Mouse (Mus musculus): ENCODE measurements at regions not wholly inside any gene's neighbourhood (a gene's known extent, or its start where the extent isn't known, plus 50 kb on each side); places are given as distances from the start of the nearest gene placed in this dataset.

GRCm38 (mm10) chr9:80697171-80697570 lies 231.9 kb upstream of the Impg1 start:
- in situ Hi-C loops (cut with MboI, MseI): no loop called here

GRCm38 (mm10) chr9:80688481-80689086 lies 223.3 kb upstream of the Impg1 start:
- in situ Hi-C loops (cut with MboI, MseI): no loop called here

- in situ Hi-C loops (cut with MboI, MseI): no loop called here
Measured at GRCm38 (mm10) chr9:80683030-80683692, 217.9 kb upstream of the Impg1 start.

DNA sequence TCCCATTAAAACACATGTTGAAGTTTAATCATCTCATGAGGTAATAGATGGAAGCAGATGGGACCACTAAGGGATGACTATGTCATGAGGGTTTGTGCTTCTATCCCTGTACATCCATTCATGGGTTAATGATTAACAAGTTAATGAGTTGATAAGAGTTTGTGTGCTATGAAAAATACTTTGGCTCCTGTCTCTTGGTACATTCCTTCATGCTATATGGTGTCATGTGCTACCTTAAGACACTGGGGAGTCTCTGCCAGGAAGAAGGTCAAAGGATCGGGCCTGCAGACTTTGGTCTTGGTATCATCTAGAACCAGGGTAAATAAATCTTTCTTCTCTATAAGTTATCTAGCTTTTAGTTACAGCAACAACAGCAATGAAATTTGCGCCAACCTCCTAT lies 216.4 kb upstream of the Impg1 start:
- in situ Hi-C loops (cut with MboI, MseI): no loop called here

- in situ Hi-C loops (cut with MboI, MseI): no loop called here
Measured at GRCm38 (mm10) chr9:80671483-80671882, 206.2 kb upstream of the Impg1 start.

DNA sequence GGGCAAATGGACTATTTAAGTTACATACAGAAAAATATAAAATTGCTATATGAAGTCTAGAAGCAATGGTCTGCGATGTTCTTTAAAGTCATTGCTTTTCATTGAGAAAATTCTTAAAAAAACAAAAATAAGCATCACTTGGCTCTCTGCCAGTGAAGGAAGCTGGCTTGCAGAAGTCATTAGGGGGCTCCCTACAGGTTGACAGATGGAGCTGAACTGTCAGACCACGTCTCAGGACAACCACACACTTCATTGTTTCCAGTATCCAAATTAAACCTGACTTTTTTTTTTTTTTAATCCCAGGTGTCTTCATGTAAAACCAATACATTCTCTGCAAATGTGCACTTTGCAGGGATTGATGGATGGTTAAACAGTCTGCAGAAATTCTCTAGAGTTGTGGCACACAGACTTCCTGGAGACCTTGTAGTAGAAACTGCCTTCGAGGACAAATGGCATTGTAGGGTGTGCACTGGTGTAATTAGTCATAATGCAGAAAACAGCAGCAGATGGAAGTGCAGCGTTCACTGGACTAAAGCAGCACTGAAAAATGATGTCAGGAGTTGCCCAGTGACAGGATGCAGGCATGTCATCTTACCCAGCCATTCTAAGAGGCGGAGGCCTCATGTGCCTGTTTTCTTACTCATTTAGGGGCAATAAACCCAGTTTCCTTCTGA lies 203.4 kb upstream of the Impg1 start:
- in situ Hi-C loops (cut with MboI, MseI): no loop called here

GRCm38 (mm10) chr9:80658755-80659154 lies 193.5 kb upstream of the Impg1 start:
- in situ Hi-C loops (cut with MboI, MseI): no loop called here

DNA sequence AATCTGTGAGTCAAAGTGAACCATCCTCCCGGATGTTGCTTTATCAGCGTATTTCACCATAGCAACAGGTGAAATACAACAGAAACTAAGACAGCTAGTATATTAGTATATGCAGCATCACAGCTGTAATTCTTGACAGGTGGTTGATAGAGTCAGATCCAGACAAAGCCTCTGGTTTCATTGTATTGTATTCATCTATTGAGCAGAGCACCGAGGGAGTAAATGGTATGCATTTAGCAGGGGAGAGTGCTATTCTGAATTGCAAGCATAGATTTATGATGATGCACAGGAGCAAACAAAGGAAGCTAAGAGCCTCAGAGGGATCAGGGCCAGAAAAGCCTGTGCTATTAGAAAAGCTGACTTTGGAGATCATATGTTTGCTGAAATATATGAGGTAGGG lies 149.8 kb upstream of the Impg1 start:
- in situ Hi-C loops (cut with MboI, MseI): no loop called here

- in situ Hi-C loops (cut with MboI, MseI): no loop called here
Measured at GRCm38 (mm10) chr9:80600019-80600418, 134.7 kb upstream of the Impg1 start.

DNA sequence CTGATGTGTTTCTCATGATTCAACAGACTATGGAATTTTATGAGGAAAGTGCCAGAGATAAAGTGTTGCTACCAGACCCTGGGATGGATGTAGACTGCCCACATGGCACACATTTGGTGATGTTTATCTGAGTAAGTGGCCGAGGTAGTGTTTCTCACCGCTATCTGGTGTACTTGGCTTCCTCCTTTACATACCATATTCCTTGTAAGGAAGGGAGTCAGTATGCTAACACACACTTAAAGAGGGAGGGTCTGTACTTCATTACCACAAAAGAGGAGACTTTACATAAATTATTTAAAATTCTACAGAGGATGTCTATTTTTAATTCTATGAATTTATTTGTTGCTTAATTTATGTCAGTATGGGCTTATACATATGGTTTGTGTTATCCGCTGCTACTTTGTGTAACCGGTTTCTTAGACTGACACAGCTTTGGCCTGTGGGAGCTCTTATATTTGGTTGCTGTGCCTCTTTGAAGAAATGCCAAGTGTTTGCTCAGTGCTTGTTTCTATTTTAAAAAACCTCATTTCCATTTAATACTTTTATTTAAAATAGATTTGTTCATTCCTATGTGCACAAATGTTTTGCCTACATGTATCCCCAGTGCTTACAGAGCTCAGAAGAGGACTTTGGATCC lies 100.2 kb upstream of the Impg1 start:
- in situ Hi-C loops (cut with MboI, MseI): no loop called here

- in situ Hi-C loops (cut with MboI, MseI): no loop called here
Measured at GRCm38 (mm10) chr9:80563655-80564054, 98.4 kb upstream of the Impg1 start.

GRCm38 (mm10) chr9:80555531-80556067 lies 90.3 kb upstream of the Impg1 start:
- in situ Hi-C loops (cut with MboI, MseI): no loop called here

Measured in T-helper 1 cell (primary cell).